Mouse (Mus musculus): ENCODE results near the gene Mrgpra2a. TPM values are rescaled to one million over a fixed set of nuclear protein-coding genes. Genes with fewer than 3 reads are reported as not detected.

Mrgpra2a gene
- polyA plus RNA-seq, 1 experiment from 2014 or later: not detected

Other genes starting within 250 kb of the Mrgpra2a start
- gene Mrgpra6, start 247.2 kb downstream of the Mrgpra2a start, polyA plus RNA-seq (2015; fragmentation: Nextera tagmentation; extraction: Ambion mirVana): not detected in 2 replicates
- not detected in 2 replicates for gene Mrgpra9, start 199.3 kb downstream of the Mrgpra2a start, polyA plus RNA-seq (2015; fragmentation: Nextera tagmentation; extraction: Ambion mirVana)
- not detected in 2 replicates for gene Mrgpra1, start 97.9 kb downstream of the Mrgpra2a start, polyA plus RNA-seq (2015; fragmentation: Nextera tagmentation; extraction: Ambion mirVana)
- not detected in 2 replicates for gene Mrgpra2b, start 76.7 kb upstream of the Mrgpra2a start, polyA plus RNA-seq (2015; fragmentation: Nextera tagmentation; extraction: Ambion mirVana)
- not detected in 2 replicates for gene Mrgpra3, start 149.2 kb upstream of the Mrgpra2a start, polyA plus RNA-seq (2015; fragmentation: Nextera tagmentation; extraction: Ambion mirVana)

Data from hindbrain, embryonic 15.5 days (tissue).